Mouse (Mus musculus): ENCODE data around the gene Thbs2. TPM values are rescaled to one million over a fixed set of nuclear protein-coding genes. Genes with fewer than 3 reads are reported as not detected.

Thbs2 gene
- polyA plus RNA-seq (2014; fragmentation: Nextera tagmentation; extraction: Ambion mirVana), result 3.9 and 6.9 TPM in 2 replicates

DNA sequence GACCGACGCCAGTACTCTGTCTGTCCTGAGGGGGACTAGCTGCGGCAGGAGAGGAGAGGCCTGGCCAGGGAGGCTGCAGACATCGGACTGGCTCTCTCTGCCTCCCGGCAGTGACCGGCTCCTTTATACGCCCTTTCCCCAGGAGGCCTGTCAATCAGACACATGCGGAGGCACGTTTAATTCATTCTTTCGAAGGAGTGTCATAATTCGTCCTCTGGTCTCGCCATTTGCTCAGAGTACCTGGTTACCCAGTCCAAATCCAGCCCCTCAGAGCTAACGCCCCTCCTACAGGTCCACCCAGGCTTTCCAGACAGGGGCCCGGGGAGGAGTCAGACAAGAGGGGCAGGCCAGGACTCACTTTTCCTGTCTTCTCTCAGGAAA lies at the start of gene Thbs2:
TSS of gene Thbs2 (minus strand) at position 242 of the 381 bp plus-strand sequence.
- Histone ChIP-seq H3K4me3 (ENCODE audit: low read length) (peak within 1 kb of the TSS; percentile 28), H3K4me1 (ENCODE audit: control insufficient read depth, insufficient read depth, low read length) (no peaks in the 10 kb centered on the region; the same call in 1 of the 2 replicates), H3K27me3 (ENCODE audit: control insufficient read depth, insufficient read depth, low read length) (no peaks in the 10 kb centered on the region), H3K36me3 (ENCODE audit: control insufficient read depth, insufficient read depth, low read length) (no peaks in the 10 kb centered on the region), H3K9ac (ENCODE audit: low read depth, low read length) (peak within 1 kb of the TSS; percentile 5; the same call in 1 of the 2 replicates), H3K9me3 (ENCODE audit: control insufficient read depth, low read length) (no peaks in the 10 kb centered on the region), H3K27ac (ENCODE audit: low read depth, low read length) (no peak within 1 kb of the TSS), H3K4me2 (replicated peaks; ENCODE audit: low read depth, low read length) (peak within 1 kb of the TSS; percentile 38)
- WGBS, result 2% methylated on average over 14 of the region's 14 CpGs
- ATAC-seq (ENCODE audit: low FRiP score, low TSS enrichment), result peak; percentile 92

DNA sequence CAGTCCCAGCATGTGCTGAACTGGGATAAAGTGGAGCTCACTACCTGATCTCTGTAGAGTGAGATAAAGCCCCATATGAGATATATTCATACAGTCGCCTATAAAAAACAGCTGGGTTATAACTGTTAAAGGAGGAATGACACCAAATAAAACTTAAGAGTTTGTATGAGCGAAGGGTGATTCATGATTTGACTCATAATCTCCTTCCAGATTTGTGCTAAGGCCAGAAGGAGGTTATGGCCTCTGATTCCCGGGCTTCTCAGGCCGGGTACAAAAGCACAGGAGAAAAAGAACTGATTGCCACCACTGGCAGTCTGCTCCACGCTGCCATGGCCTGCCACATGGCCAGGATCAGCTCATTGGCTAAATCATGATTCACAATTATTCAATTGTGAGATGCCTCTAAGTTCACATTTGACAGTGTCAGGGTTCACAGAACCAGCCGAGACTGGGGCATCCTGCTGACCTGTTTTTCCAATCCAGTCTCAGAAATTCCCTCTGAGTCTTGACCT lies 41.5 kb upstream of the Thbs2 start:
- ATAC-seq (ENCODE audit: low FRiP score, low TSS enrichment), result no peak
- 67% methylated on average over 6 of the region's 6 CpGs for WGBS

DNA sequence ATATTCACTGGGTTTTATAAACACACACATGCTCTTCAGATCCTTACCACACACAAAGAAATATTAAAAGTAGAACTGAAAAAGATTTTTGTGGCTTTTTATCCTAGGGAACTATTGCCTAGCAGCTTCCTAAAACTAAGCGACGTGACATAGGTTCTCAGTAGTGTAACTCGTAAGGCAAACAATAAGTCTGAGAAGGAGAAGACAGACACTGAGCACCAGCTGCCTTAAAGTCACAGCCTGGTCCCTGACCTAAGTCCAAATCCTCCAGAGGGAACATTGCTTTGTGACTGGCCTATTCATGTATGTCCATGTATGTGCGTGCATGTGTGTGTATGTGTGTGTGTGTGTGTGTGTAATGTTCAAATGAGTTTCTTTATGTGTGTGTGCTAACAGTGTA lies 40.3 kb upstream of the Thbs2 start:
- no peaks in the 10 kb centered on the region for H3K27me3 ChIP-seq (ENCODE audit: control insufficient read depth, insufficient read depth, low read length)
- no peak overlapping the region for H3K4me3 ChIP-seq (ENCODE audit: low read length)
- no peak overlapping the region for H3K27ac ChIP-seq (ENCODE audit: low read depth, low read length)
- H3K4me1 ChIP-seq (ENCODE audit: control insufficient read depth, insufficient read depth, low read length), result no peaks in the 10 kb centered on the region
- no peak overlapping the region for H3K4me2 ChIP-seq (replicated peaks; ENCODE audit: low read depth, low read length)
- no peak overlapping the region for H3K9ac ChIP-seq (ENCODE audit: low read depth, low read length)
- 92% methylated on average over 4 of the region's 4 CpGs for WGBS
- no peaks in the 10 kb centered on the region for H3K36me3 ChIP-seq (ENCODE audit: control insufficient read depth, insufficient read depth, low read length)
- no peaks in the 10 kb centered on the region for H3K9me3 ChIP-seq (ENCODE audit: control insufficient read depth, low read length)
- no peak for ATAC-seq (ENCODE audit: low FRiP score, low TSS enrichment)

More for the DNA sequence above, 41.5 kb upstream of the Thbs2 start:
- Histone ChIP-seq H3K27ac (ENCODE audit: low read depth, low read length) (no peak overlapping the region), H3K36me3 (ENCODE audit: control insufficient read depth, insufficient read depth, low read length) (no peaks in the 10 kb centered on the region), H3K4me3 (ENCODE audit: low read length) (no peak overlapping the region), H3K9ac (ENCODE audit: low read depth, low read length) (no peak overlapping the region), H3K27me3 (ENCODE audit: control insufficient read depth, insufficient read depth, low read length) (no peaks in the 10 kb centered on the region), H3K4me2 (replicated peaks; ENCODE audit: low read depth, low read length) (no peak overlapping the region), H3K4me1 (ENCODE audit: control insufficient read depth, insufficient read depth, low read length) (no peaks in the 10 kb centered on the region), H3K9me3 (ENCODE audit: control insufficient read depth, low read length) (no peaks in the 10 kb centered on the region)

DNA sequence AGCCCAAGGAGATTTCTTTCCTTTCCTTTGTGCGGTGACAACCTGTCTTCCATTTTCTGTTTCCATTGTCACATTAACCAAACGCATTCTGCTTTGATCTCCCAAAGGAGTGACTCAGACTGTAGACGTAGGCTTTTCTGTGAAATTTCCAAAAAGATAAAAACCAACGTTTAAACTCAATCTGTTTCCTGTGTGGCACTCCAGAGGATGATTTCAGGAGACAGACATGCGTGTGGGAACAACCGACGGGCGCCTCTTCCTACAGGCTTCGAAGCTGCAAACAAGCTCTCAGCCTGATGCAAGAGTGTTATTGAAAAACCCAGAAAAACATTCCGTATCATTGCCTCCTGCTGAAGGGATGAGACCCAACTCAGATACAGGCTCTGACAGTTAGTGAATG lies 39.9 kb upstream of the Thbs2 start:
- no peak for ATAC-seq (ENCODE audit: low FRiP score, low TSS enrichment)
- Histone ChIP-seq H3K27ac (ENCODE audit: low read depth, low read length) (no peak overlapping the region), H3K27me3 (ENCODE audit: control insufficient read depth, insufficient read depth, low read length) (no peaks in the 10 kb centered on the region)

DNA sequence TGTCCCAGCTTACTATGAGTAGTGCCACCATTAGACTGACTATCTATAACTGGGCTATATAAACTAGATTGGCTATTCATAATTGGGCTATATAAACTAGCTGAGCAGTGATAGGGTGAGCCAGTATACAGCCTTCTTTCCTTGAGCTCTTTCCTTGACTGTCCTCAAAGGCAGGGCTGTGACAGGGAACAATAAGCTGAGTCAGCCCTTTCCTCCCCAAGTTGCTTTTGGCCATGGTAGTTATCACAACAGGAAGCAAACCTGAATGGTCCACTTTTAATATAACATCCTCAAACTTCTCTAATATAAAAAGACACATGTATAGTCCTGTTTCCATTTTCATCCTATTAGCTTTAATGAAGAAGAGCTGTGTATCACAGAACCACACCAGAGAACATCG lies 39.0 kb upstream of the Thbs2 start:
- Histone ChIP-seq H3K36me3 (ENCODE audit: control insufficient read depth, insufficient read depth, low read length) (no peaks in the 10 kb centered on the region), H3K9ac (ENCODE audit: low read depth, low read length) (no peak overlapping the region), H3K9me3 (ENCODE audit: control insufficient read depth, low read length) (no peaks in the 10 kb centered on the region), H3K27ac (ENCODE audit: low read depth, low read length) (no peak overlapping the region), H3K27me3 (ENCODE audit: control insufficient read depth, insufficient read depth, low read length) (no peaks in the 10 kb centered on the region), H3K4me3 (ENCODE audit: low read length) (no peak overlapping the region), H3K4me1 (ENCODE audit: control insufficient read depth, insufficient read depth, low read length) (no peaks in the 10 kb centered on the region), H3K4me2 (replicated peaks; ENCODE audit: low read depth, low read length) (no peak overlapping the region)
- WGBS, result 89% methylated on average over 1 of the region's 1 CpGs
- no peak for ATAC-seq (ENCODE audit: low FRiP score, low TSS enrichment)

More for the DNA sequence above, 39.9 kb upstream of the Thbs2 start:
- WGBS, result 83% methylated on average over 10 of the region's 10 CpGs
- no peaks in the 10 kb centered on the region for H3K9me3 ChIP-seq (ENCODE audit: control insufficient read depth, low read length)
- no peaks in the 10 kb centered on the region for H3K36me3 ChIP-seq (ENCODE audit: control insufficient read depth, insufficient read depth, low read length)
- H3K4me3 ChIP-seq (ENCODE audit: low read length), result no peak overlapping the region
- no peaks in the 10 kb centered on the region for H3K4me1 ChIP-seq (ENCODE audit: control insufficient read depth, insufficient read depth, low read length)
- H3K9ac ChIP-seq (ENCODE audit: low read depth, low read length), result no peak overlapping the region
- no peak overlapping the region for H3K4me2 ChIP-seq (replicated peaks; ENCODE audit: low read depth, low read length)

- H3K4me1 ChIP-seq (ENCODE audit: control insufficient read depth, insufficient read depth, low read length), result no peaks in the 10 kb centered on the region
- WGBS, result 80% methylated on average over 5 of the region's 5 CpGs
Observed at GRCm38 (mm10) chr17:14730629-14731028, 36.6 kb upstream of the Thbs2 start.

GRCm38 (mm10) chr17:14727481-14727880 lies 33.4 kb upstream of the Thbs2 start:
- Histone ChIP-seq H3K4me3 (ENCODE audit: low read length) (no peak overlapping the region), H3K36me3 (ENCODE audit: control insufficient read depth, insufficient read depth, low read length) (no peaks in the 10 kb centered on the region), H3K4me2 (replicated peaks; ENCODE audit: low read depth, low read length) (no peak overlapping the region), H3K27me3 (ENCODE audit: control insufficient read depth, insufficient read depth, low read length) (no peaks in the 10 kb centered on the region), H3K9ac (ENCODE audit: low read depth, low read length) (no peak overlapping the region), H3K4me1 (ENCODE audit: control insufficient read depth, insufficient read depth, low read length) (no peaks in the 10 kb centered on the region), H3K27ac (ENCODE audit: low read depth, low read length) (no peak overlapping the region), H3K9me3 (ENCODE audit: control insufficient read depth, low read length) (no peaks in the 10 kb centered on the region)
- ATAC-seq (ENCODE audit: low FRiP score, low TSS enrichment), result no peak
- WGBS, result 44% methylated on average over 3 of the region's 3 CpGs

More at GRCm38 (mm10) chr17:14730629-14731028, 36.6 kb upstream of the Thbs2 start:
- Histone ChIP-seq H3K4me3 (ENCODE audit: low read length) (no peak overlapping the region), H3K27me3 (ENCODE audit: control insufficient read depth, insufficient read depth, low read length) (no peaks in the 10 kb centered on the region), H3K9ac (ENCODE audit: low read depth, low read length) (no peak overlapping the region), H3K9me3 (ENCODE audit: control insufficient read depth, low read length) (no peaks in the 10 kb centered on the region), H3K36me3 (ENCODE audit: control insufficient read depth, insufficient read depth, low read length) (no peaks in the 10 kb centered on the region), H3K4me2 (replicated peaks; ENCODE audit: low read depth, low read length) (no peak overlapping the region), H3K27ac (ENCODE audit: low read depth, low read length) (no peak overlapping the region)
- ATAC-seq (ENCODE audit: low FRiP score, low TSS enrichment), result no peak

GRCm38 (mm10) chr17:14724786-14725185 lies 30.8 kb upstream of the Thbs2 start:
- H3K27ac ChIP-seq (ENCODE audit: low read depth, low read length), result no peak overlapping the region
- H3K27me3 ChIP-seq (ENCODE audit: control insufficient read depth, insufficient read depth, low read length), result no peaks in the 10 kb centered on the region
- H3K4me1 ChIP-seq (ENCODE audit: control insufficient read depth, insufficient read depth, low read length), result no peaks in the 10 kb centered on the region
- H3K9me3 ChIP-seq (ENCODE audit: control insufficient read depth, low read length), result no peaks in the 10 kb centered on the region
- no peak for ATAC-seq (ENCODE audit: low FRiP score, low TSS enrichment)
- H3K4me2 ChIP-seq (replicated peaks; ENCODE audit: low read depth, low read length), result no peak overlapping the region
- no peak overlapping the region for H3K9ac ChIP-seq (ENCODE audit: low read depth, low read length)
- WGBS, result 51% methylated on average over 2 of the region's 2 CpGs
- H3K36me3 ChIP-seq (ENCODE audit: control insufficient read depth, insufficient read depth, low read length), result no peaks in the 10 kb centered on the region
- no peak overlapping the region for H3K4me3 ChIP-seq (ENCODE audit: low read length)

GRCm38 (mm10) chr17:14721325-14721724 lies 27.3 kb upstream of the Thbs2 start:
- Histone ChIP-seq H3K27me3 (ENCODE audit: control insufficient read depth, insufficient read depth, low read length) (no peaks in the 10 kb centered on the region), H3K4me2 (replicated peaks; ENCODE audit: low read depth, low read length) (no peak overlapping the region), H3K27ac (ENCODE audit: low read depth, low read length) (no peak overlapping the region), H3K9ac (ENCODE audit: low read depth, low read length) (no peak overlapping the region), H3K4me3 (ENCODE audit: low read length) (no peak overlapping the region), H3K9me3 (ENCODE audit: control insufficient read depth, low read length) (no peaks in the 10 kb centered on the region), H3K36me3 (ENCODE audit: control insufficient read depth, insufficient read depth, low read length) (no peaks in the 10 kb centered on the region), H3K4me1 (ENCODE audit: control insufficient read depth, insufficient read depth, low read length) (no peaks in the 10 kb centered on the region)
- 72% methylated on average over 4 of the region's 4 CpGs for WGBS
- ATAC-seq (ENCODE audit: low FRiP score, low TSS enrichment), result no peak
